Mouse (Mus musculus) cerebellum, postnatal 25 days (tissue): ENCODE results near the gene Tuba8.
A peak's percentile ranks its signal among the peaks of the same experiment; 100 is the strongest.

ENCODE experiments used
- DNase-seq, 2 experiments: peaks; one replicate each; pipeline ENCODE4 v3.0.0; 2021; ENCODE audit warnings: mixed read lengths in 2 of 2

The Tuba8 gene

GRCm38 (mm10) chr6:121210149-121210925, at the start of gene Tuba8:
Gene Tuba8 (plus strand): TSS chr6:121210696.
- DNase-seq: peak; percentile 65 to 69

- no peak for DNase-seq
These were observed 47.9 kb upstream of the Tuba8 start for GRCm38 (mm10) chr6:121162616-121163015.

GRCm38 (mm10) chr6:121166098-121166552, 44.4 kb upstream of the Tuba8 start:
- DNase-seq: no peak

GRCm38 (mm10) chr6:121167381-121167975, 43.0 kb upstream of the Tuba8 start:
- no peak for DNase-seq

- DNase-seq: no peak
These were observed 39.4 kb upstream of the Tuba8 start for GRCm38 (mm10) chr6:121171102-121171501.

GRCm38 (mm10) chr6:121173471-121173870, 37.0 kb upstream of the Tuba8 start:
- DNase-seq: no peak

GRCm38 (mm10) chr6:121174761-121175160, 35.7 kb upstream of the Tuba8 start:
- no peak for DNase-seq

- no peak for DNase-seq
These were observed 34.3 kb upstream of the Tuba8 start for GRCm38 (mm10) chr6:121176011-121176730.

GRCm38 (mm10) chr6:121176731-121177098, 33.8 kb upstream of the Tuba8 start:
- no peak for DNase-seq

GRCm38 (mm10) chr6:121177118-121177708, 33.3 kb upstream of the Tuba8 start:
- no peak for DNase-seq

- DNase-seq: peak; percentile 56 to 79
These were observed 31.7 kb upstream of the Tuba8 start for GRCm38 (mm10) chr6:121178700-121179358.

GRCm38 (mm10) chr6:121179846-121180245, 30.6 kb upstream of the Tuba8 start:
- no peak for DNase-seq

- peak; percentile 93 to 94 for DNase-seq
These were observed 26.9 kb upstream of the Tuba8 start, which contains the start of gene Pex26 for GRCm38 (mm10) chr6:121183414-121184173. Gene Pex26 (plus strand): TSS chr6:121183667.

GRCm38 (mm10) chr6:121184198-121185140, 26.0 kb upstream of the Tuba8 start:
- DNase-seq: peak; percentile 63 to 69

GRCm38 (mm10) chr6:121185232-121185631, 25.3 kb upstream of the Tuba8 start:
- no peak for DNase-seq

- no peak for DNase-seq
These were observed 19.1 kb upstream of the Tuba8 start for GRCm38 (mm10) chr6:121191261-121192009.

- DNase-seq: no peak
These were observed 16.2 kb upstream of the Tuba8 start for GRCm38 (mm10) chr6:121194061-121194955.

- DNase-seq: no peak
These were observed 15.4 kb upstream of the Tuba8 start for GRCm38 (mm10) chr6:121194956-121195731.
